Mouse (Mus musculus) hindbrain, embryonic 10.5 days (tissue): Measurements from ENCODE around the gene Atp6v1b1. TPM values are rescaled to one million over a fixed set of nuclear protein-coding genes. Genes with fewer than 3 reads are reported as not detected.
A peak's percentile ranks its signal among the peaks of the same experiment; 100 is the strongest.

ENCODE experiments used
- DNase-seq: peaks from one replicate; pipeline ENCODE4 v3.0.0-alpha.2; 2017; ENCODE audit warnings: low spot score
- H3K27ac ChIP-seq: fragments of 300-500 bp; sonication (generic); 2 replicates; pipeline ENCODE4 v1.5.1; 2016; ENCODE audit warnings: mild to moderate bottlenecking, moderate library complexity
- H3K27me3 ChIP-seq: fragments of 300-500 bp; sonication (generic); 2 replicates; pipeline ENCODE4 v1.6.1; 2016; ENCODE audit warnings: mild to moderate bottlenecking; ENCODE audit not compliant: poor library complexity, insufficient read depth, severe bottlenecking
- H3K36me3 ChIP-seq: fragments of 300-500 bp; sonication (generic); 2 replicates; pipeline ENCODE4 v1.6.1; 2016; ENCODE audit warnings: mild to moderate bottlenecking, moderate library complexity
- H3K4me1 ChIP-seq: fragments of 300-500 bp; sonication (generic); replicated peaks from 2 replicates; pipeline ENCODE4 v1.6.1; 2016; ENCODE audit warnings: mild to moderate bottlenecking
- H3K4me3 ChIP-seq: fragments of 300-500 bp; sonication (generic); 2 replicates; pipeline ENCODE4 v1.5.1; 2016; ENCODE audit warnings: mild to moderate bottlenecking, moderate library complexity
- H3K9me3 ChIP-seq: fragments of 300-500 bp; sonication (generic); 2 replicates; pipeline ENCODE4 v1.6.1; 2016; ENCODE audit warnings: mild to moderate bottlenecking, moderate library complexity
- WGBS: fragments of 180-500 bp; shearing (Covaris S2); methylation state at CpG from one replicate; pipeline ENCODE4 v1.1.7; 2016; 5-methylcytosine and 5-hydroxymethylcytosine counted together
- polyA plus RNA-seq: library from polyadenylated mRNA; unstranded; fragments of >200 nt; fragmentation: Nextera tagmentation; extraction: Ambion mirVana; gene quantifications from 2 replicates; pipeline ENCODE4 v1.2.1, GENCODE M21; 2016

The Atp6v1b1 gene
- polyA plus RNA-seq, 1 experiment from 2014 or later: not detected

DNA sequence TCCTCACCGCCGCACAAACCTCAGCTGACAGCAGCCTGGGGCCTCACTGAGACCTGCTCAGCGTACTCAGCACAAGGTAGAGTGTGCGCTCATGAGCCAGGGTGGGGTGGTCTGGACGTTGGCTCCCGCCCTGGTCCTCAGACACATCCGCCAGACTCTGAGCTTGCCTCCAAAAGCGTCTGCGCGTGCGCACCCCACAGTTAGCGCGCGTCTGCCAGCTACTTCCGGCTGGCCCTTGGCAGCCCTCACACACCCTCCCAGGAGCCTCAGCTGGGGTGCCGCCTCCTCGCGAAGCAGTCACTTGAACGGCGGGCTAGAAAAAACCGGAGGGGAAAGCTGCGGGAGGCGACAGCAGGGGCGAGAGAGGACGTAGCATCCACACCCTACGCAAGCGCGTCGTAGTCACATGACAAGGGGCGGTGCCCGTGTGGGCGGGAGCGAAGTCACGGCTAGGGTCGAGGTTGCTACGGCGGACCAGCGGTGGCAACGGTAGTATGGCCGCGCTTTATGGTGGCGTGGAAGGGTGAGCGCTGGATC is 52.0 kb downstream of the Atp6v1b1 start, which contains the start of gene Nagk:
TSS of gene Nagk (plus strand) at position 223 of the 537 bp plus-strand sequence.
- Histone ChIP-seq H3K27ac (peak within 1 kb of the TSS; percentile 95), H3K27me3 (peaks cover 3% of the 10 kb centered on the region; the same call in 1 of the 2 replicates), H3K36me3 (peaks cover 8% of the 10 kb centered on the region; the same call in 1 of the 2 replicates), H3K9me3 (no peaks in the 10 kb centered on the region), H3K4me1 (peaks cover 15% of the 10 kb centered on the region), H3K4me3 (peak within 1 kb of the TSS; percentile 82)
- WGBS: under 1% methylated on average over 43 of the region's 43 CpGs
- DNase-seq: peak; percentile 95

- H3K36me3 ChIP-seq: peaks cover 13% of the 10 kb centered on the region; the same call in 1 of the 2 replicates
- WGBS: 19% methylated on average over 13 of the region's 13 CpGs
- H3K27me3 ChIP-seq: peaks cover 3% of the 10 kb centered on the region; the same call in 1 of the 2 replicates
- no peaks in the 10 kb centered on the region for H3K9me3 ChIP-seq
- peak overlapping the region; percentile 82 for H3K4me3 ChIP-seq
- H3K4me1 ChIP-seq: peaks cover 15% of the 10 kb centered on the region
- no peak for DNase-seq
- peak overlapping the region; percentile 95 for H3K27ac ChIP-seq
Measured at GRCm38 (mm10) chr6:83795492-83795900, 52.7 kb downstream of the Atp6v1b1 start.

DNA sequence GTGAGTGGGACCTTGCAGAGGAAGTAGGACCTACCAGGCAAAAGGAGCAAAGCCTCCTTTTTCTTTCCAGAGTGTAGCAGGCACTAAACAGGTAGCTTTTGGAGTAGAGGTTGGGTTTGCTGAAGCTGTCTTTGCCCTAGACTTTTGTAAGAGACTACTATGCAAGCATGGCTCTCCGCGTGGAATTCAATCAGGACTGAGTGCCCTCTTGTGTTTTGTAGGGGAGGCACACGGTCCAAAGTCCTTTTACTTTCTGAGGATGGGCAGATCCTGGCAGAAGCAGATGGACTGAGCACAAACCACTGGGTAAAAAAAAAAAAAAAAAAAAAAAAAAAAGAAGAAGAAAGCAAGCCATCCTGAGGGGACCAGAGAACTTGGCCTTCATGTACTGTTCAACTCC is 53.9 kb downstream of the Atp6v1b1 start:
- whole genome bisulfite sequencing: 62% methylated on average over 3 of the region's 3 CpGs
- Histone ChIP-seq H3K27me3 (no peaks in the 10 kb centered on the region; the same call in 1 of the 2 replicates), H3K4me3 (no peak overlapping the region), H3K27ac (no peak overlapping the region), H3K9me3 (no peaks in the 10 kb centered on the region), H3K4me1 (peaks cover 15% of the 10 kb centered on the region), H3K36me3 (peaks cover 25% of the 10 kb centered on the region)
- no peak for DNase-seq

DNA sequence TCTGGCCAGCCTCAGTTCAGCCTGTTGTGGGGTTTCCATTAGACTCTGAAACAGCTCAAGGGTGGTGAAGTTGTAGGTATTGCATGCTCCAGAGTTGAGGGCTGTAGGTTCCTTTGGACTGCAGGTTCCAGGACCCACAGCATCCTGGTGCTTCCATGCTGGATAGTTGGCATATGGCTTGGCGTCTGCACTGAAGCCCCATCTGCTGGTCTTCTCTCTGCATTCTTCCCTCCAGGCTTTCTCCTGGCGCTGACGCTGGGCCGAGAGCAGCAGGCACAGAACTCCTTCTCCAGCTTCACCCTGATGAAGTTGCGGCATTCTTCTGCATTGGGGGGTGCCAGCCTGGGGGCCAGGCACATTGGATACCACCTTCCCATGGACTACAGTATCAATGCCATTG is 59.2 kb downstream of the Atp6v1b1 start:
- Histone ChIP-seq H3K27ac (no peak overlapping the region), H3K36me3 (peaks cover 64% of the 10 kb centered on the region), H3K9me3 (no peaks in the 10 kb centered on the region), H3K27me3 (no peaks in the 10 kb centered on the region; the same call in 1 of the 2 replicates), H3K4me3 (no peak overlapping the region), H3K4me1 (no peaks in the 10 kb centered on the region; the same call in 1 of the 2 replicates)
- no peak for DNase-seq
- 95% methylated on average over 5 of the region's 5 CpGs for WGBS

GRCm38 (mm10) chr6:83802846-83803245 is 60.1 kb downstream of the Atp6v1b1 start:
- H3K36me3 ChIP-seq: peaks cover 72% of the 10 kb centered on the region
- WGBS: 89% methylated on average over 3 of the region's 3 CpGs

More at GRCm38 (mm10) chr6:83802846-83803245, 60.1 kb downstream of the Atp6v1b1 start:
- Histone ChIP-seq H3K4me3 (no peak overlapping the region), H3K9me3 (no peaks in the 10 kb centered on the region), H3K27me3 (no peaks in the 10 kb centered on the region), H3K27ac (no peak overlapping the region), H3K4me1 (no peaks in the 10 kb centered on the region)
- DNase-seq: no peak

Other genes with a start within 250 kb of the Atp6v1b1 start
- 61.3 and 68.8 TPM in 2 replicates for gene Dguok, start 236.0 kb upstream of the Atp6v1b1 start, polyA plus RNA-seq
- 0.92 and 2.1 TPM in 2 replicates for gene Actg2, start 206.7 kb upstream of the Atp6v1b1 start, polyA plus RNA-seq
- gene Stambp, start 170.3 kb upstream of the Atp6v1b1 start, polyA plus RNA-seq: 17.5 and 24.3 TPM in 2 replicates
- 0.10 TPM in 1 of 2 replicates, not detected in the other for gene Clec4f, start 86.8 kb upstream of the Atp6v1b1 start, polyA plus RNA-seq
- not detected in 2 replicates for gene Cd207, start 65.1 kb upstream of the Atp6v1b1 start, polyA plus RNA-seq
- 0.60 and 0.86 TPM in 2 replicates for gene Vax2, start 31.7 kb upstream of the Atp6v1b1 start, polyA plus RNA-seq
- 0.12 TPM in 1 of 2 replicates, not detected in the other for gene Ankrd53, start 19.7 kb downstream of the Atp6v1b1 start, polyA plus RNA-seq
- gene Tex261, start 32.8 kb downstream of the Atp6v1b1 start, polyA plus RNA-seq: 71.1 and 85.6 TPM in 2 replicates
- gene Nagk, start 52.0 kb downstream of the Atp6v1b1 start, polyA plus RNA-seq: 27.9 and 43.4 TPM in 2 replicates
- gene Paip2b, start 88.8 kb downstream of the Atp6v1b1 start, polyA plus RNA-seq: 13.2 and 18.0 TPM in 2 replicates
- 51.3 and 73.4 TPM in 2 replicates for gene Zfp638, start 124.1 kb downstream of the Atp6v1b1 start, polyA plus RNA-seq